Mouse (Mus musculus) thymus, adult 18-20 months (tissue): ENCODE measurements around the gene Eif2d.

Experiments
- DNase-seq, 2 experiments: peaks; one replicate each; pipeline ENCODE4 v3.0.0; 2022; ENCODE audit warnings: mixed read lengths in 2 of 2

Gene Eif2d

DNA sequence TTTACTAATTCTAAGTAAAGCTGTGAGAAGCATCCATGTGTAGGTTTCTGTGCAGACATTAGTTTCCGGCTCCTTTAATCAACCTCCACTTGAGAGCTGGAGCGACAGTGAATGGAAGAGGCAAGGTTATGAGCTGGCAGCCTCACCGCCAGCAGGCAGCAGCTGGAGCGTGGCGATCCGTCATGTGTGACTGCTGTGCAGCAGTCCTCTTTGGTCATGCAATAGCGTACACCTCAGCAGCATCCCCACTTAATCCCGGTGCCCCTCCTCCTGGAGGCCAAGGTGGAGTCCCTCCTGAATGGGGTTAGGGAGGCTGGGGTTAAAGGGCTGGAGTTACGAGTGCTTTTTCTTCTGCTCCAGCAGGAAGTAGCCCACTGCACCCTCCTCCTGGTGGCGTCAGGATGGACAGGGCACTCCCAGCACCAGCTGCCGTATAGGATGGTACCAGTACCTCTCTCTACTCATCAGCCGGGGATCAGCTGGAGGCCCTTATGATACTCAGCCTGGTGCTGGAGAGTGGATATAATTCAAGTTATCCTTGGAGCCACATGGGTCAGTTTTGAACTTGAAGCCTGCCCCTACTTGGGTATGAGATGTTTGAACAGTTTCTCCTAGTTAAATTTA is 72.0 kb downstream of the Eif2d start:
- no peak for DNase-seq

DNA sequence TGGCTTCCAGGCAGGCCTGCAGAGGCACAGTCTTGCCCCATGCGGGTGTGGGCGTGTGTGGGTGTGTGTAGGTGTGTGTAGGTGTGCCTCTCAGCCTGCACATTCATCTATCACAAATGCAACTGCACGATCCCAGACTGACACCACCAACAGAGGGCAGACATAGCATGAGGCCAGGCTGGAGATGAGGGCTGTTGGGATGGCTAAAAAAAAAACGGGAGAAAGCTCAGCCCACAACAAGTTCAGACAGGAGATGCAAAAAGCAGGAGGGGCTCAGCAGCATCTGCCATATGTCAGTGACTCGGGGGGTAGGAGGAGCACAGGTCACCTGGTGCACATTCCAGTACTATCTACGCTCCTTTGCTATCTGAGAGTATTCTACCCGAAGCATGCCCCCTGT is 75.2 kb downstream of the Eif2d start:
- DNase-seq, result no peak

DNA sequence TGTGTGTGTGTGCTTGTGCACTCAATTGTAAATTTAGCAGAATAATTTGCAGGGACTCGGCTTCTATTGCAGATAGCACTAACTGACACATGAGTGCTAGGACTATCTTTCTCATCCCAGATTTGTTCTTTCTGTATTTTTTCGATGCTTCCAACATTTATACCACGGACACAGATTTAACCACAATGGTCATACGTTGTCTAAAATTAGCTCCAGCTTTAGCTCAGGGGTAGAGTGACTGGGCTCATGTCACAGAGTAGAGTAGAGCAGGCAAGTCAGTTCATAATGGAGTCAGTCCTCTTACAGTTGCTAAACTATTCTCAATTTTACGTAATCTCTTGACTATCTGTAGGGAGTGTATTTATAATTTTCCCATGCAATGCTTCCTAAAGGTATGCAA is 75.7 kb downstream of the Eif2d start:
- DNase-seq, result no peak

DNA sequence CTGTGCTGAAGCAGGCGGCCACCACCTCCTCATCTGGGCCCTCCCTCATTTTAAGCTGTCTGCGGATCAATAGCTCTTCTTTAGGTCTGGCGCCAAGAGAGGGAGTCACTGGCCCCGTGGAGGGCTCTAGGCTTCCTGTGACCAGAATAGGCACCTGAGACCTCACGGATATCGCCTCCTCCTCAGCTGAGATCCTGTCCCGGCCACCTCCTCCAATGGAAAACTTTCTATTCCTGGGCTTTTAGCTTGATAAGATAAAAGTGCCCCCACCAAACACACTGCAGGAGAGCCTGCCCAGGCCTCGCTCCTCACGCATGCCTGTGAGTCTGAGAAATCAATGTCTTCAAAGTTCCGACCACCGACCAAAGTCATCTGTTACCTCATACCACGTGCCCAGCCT is 80.5 kb downstream of the Eif2d start:
- no peak for DNase-seq

DNA sequence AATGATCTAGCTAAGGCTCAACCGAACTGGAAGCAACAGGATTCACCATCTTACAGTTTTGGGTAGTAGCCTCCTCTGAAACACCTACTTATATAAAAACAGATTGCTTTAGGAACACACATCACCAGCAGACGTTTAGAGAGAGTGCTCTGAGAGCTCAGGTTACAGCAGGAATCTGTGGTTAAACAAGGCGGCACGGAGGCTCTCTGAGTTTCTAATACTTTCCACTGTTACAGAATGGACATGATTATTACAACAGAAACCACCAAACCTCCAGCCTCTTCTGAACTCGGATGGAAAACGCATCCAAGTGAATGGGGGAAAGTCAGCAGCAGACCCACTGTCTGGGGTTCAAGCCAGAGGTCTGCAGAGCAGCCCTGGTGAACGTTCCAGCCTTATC is 83.1 kb downstream of the Eif2d start:
- no peak for DNase-seq
